8 mouse cellular contexts compared by ENCODE assay signal in genomic region chr2:139381628-139382027, GRCm38 (mm10).
DNase-seq lines count a peak whose midpoint lies in the region; ATAC-seq and TF ChIP-seq lines count a peak whose summit lies in the region.

No protein-coding gene starts in this region.

- peak; percentile 88 for TF ChIP-seq CTCF in lung, embryonic 14.5 days (IDR thresholded peaks at IDR 0.05; ENCODE audit: low read depth)

- H3K9me3 ChIP-seq in forebrain, embryonic 13.5 days (replicated peaks), result no peaks in the 10 kb centered on the region
- H3K9me3 ChIP-seq in hindbrain, embryonic 11.5 days (ENCODE audit: control insufficient read depth, low read length), result no peaks in the 10 kb centered on the region
- H3K9me3 ChIP-seq in lung, embryonic 14.5 days (ENCODE audit: low read depth, low read length), result no peaks in the 10 kb centered on the region

- H3K4me1 ChIP-seq in forebrain, embryonic 13.5 days, result no peaks in the 10 kb centered on the region
- H3K4me1 ChIP-seq in hindbrain, embryonic 11.5 days (replicated peaks; ENCODE audit: control insufficient read depth, insufficient read depth, low read length), result no peaks in the 10 kb centered on the region
- no peaks in the 10 kb centered on the region for H3K4me1 ChIP-seq in lung, embryonic 14.5 days (ENCODE audit: insufficient read depth)

- no peaks in the 10 kb centered on the region for H3K27me3 ChIP-seq in forebrain, embryonic 13.5 days
- no peaks in the 10 kb centered on the region for H3K27me3 ChIP-seq in hindbrain, embryonic 11.5 days (ENCODE audit: control insufficient read depth, insufficient read depth, low read length)
- H3K27me3 ChIP-seq in lung, embryonic 14.5 days (ENCODE audit: insufficient read depth, low read length), result no peaks in the 10 kb centered on the region

- H3K27ac ChIP-seq in forebrain, embryonic 13.5 days, result no peak overlapping the region
- H3K27ac ChIP-seq in hindbrain, embryonic 11.5 days (ENCODE audit: low read depth, low read length), result no peak overlapping the region
- no peak overlapping the region for H3K27ac ChIP-seq in lung, embryonic 14.5 days (ENCODE audit: low read depth)

- WGBS in forebrain, embryonic 13.5 days, result 3% methylated on average over 1 of the region's 1 CpGs
- WGBS in hindbrain, embryonic 11.5 days, result 0% methylated on average over 1 of the region's 1 CpGs
- 0% methylated on average over 1 of the region's 1 CpGs for WGBS in lung, embryonic 14.5 days

- H3K4me2 ChIP-seq in forebrain, embryonic 13.5 days, result no peak overlapping the region
- no peak overlapping the region for H3K4me2 ChIP-seq in hindbrain, embryonic 11.5 days (replicated peaks; ENCODE audit: low read depth, low read length)
- H3K4me2 ChIP-seq in lung, embryonic 14.5 days, result no peak overlapping the region

- H3K4me3 ChIP-seq in forebrain, embryonic 13.5 days, result no peak overlapping the region
- H3K4me3 ChIP-seq in hindbrain, embryonic 11.5 days (ENCODE audit: low read depth, low read length), result no peak overlapping the region
- no peak overlapping the region for H3K4me3 ChIP-seq in lung, embryonic 14.5 days (ENCODE audit: low read depth, low read length)

- DNase-seq in Muller cell, postnatal 12 days (ENCODE audit: inconsistent ontology term), result peak; percentile 52
- DNase-seq in c-Kit-positive CD71-positive TER-119-positive erythroid progenitor cells, embryonic 14.5 days (ENCODE audit: low spot score), result peak; percentile 18
- DNase-seq in hindbrain, embryonic 11.5 days (ENCODE audit: low spot score), result peak; percentile 86
- peak; percentile 63 to 82 for DNase-seq in layer of hippocampus, adult 8-10 months (ENCODE audit: low spot score in 2 of 2)
- DNase-seq in lung, embryonic 14.5 days, result peak; percentile 92
- peak; percentile 89 for DNase-seq in retina, embryonic 14.5 days (ENCODE audit: low spot score)
- no peak for DNase-seq in spleen, adult 12 weeks (ENCODE audit: low spot score)

- no peak overlapping the region for H3K9ac ChIP-seq in forebrain, embryonic 13.5 days
- no peak overlapping the region for H3K9ac ChIP-seq in hindbrain, embryonic 11.5 days (ENCODE audit: low read depth, low read length)
- no peak overlapping the region for H3K9ac ChIP-seq in lung, embryonic 14.5 days

- H3K36me3 ChIP-seq in forebrain, embryonic 13.5 days (ENCODE audit: poor library complexity, severe bottlenecking), result no peaks in the 10 kb centered on the region
- H3K36me3 ChIP-seq in hindbrain, embryonic 11.5 days (ENCODE audit: control insufficient read depth, insufficient read depth, low read length), result no peaks in the 10 kb centered on the region
- no peaks in the 10 kb centered on the region for H3K36me3 ChIP-seq in lung, embryonic 14.5 days (ENCODE audit: insufficient read depth)

- ATAC-seq in forebrain, embryonic 13.5 days, result peak; percentile 95
- peak; percentile 90 for ATAC-seq in hindbrain, embryonic 11.5 days (ENCODE audit: low FRiP score)
- peak; percentile 93 for ATAC-seq in lung, embryonic 14.5 days (ENCODE audit: insufficient read depth)
